Mouse (Mus musculus) liver, adult 2 months (tissue): ENCODE data around the gene Snhg11.
A peak's percentile ranks its signal among the peaks of the same experiment; 100 is the strongest.

Experiments used
- CTCF ChIP-seq: fragments of 200-500 bp; IDR thresholded peaks from 2 replicates; pipeline ENCODE4 v1.5.1; 2011; ENCODE audit warnings: low read depth, low read length, control low read depth
- POLR2A ChIP-seq: fragments of 200-500 bp; IDR thresholded peaks from 2 replicates; pipeline ENCODE4 v1.6.1; 2011; ENCODE audit warnings: low read length, control low read depth; ENCODE audit not compliant: insufficient read depth; ENCODE audit errors: extremely low read depth

GRCm38 (mm10) chr2:158375443-158376122 is at the start of gene Snhg11:
- TF ChIP-seq CTCF (peak; percentile 79), POLR2A (no peak)
